Comparison of ENCODE assay signal across 22 mouse cellular contexts in the genomic region with DNA sequence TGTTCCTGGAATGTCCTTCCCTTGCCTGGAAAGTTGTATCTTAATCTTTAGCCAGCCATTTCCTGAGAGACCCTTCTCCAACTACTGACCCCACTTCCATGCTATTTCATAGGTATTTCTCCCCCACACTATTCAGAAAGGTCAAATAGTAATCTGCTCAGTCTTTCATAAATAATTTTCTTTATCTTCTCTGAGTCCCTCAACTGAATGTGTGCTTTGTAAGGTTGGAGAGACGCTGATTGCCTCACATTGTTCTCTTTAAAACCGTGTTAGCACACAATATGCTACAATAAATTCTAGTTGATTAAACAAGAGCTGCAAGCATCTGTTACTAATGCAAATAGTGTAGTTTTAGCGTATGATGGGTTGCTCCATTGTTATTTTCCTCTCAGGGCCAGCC.
DNase-seq lines count a peak whose midpoint lies in the region; ATAC-seq and TF ChIP-seq lines count a peak whose summit lies in the region.
"Had no signal": no experiment of that assay in that cellular context is flagged by ENCODE, and none has a peak within 500 bp of the region (broad histone marks: within the 10 kb centered on the region; RNA-seq: fewer than 3 reads in every experiment).

No protein-coding gene starts in this region.

- H3K9ac ChIP-seq in forebrain, postnatal 0 days: no peak overlapping the region
- H3K9ac ChIP-seq in kidney, embryonic 15.5 days: no peak overlapping the region
- H3K9ac ChIP-seq in neural tube, embryonic 11.5 days (ENCODE audit: low read length): no peak overlapping the region
- H3K9ac ChIP-seq: embryonic facial prominence, embryonic 12.5 days; limb, embryonic 13.5 days; liver, embryonic 14.5 days; lung, embryonic 15.5 days; neural tube, embryonic 13.5 days had no signal

- no peaks in the 10 kb centered on the region for H3K9me3 ChIP-seq in forebrain, embryonic 10.5 days
- no peaks in the 10 kb centered on the region for H3K9me3 ChIP-seq in forebrain, postnatal 0 days (ENCODE audit: low read length)
- no peaks in the 10 kb centered on the region for H3K9me3 ChIP-seq in kidney, embryonic 15.5 days (replicated peaks)
- no peaks in the 10 kb centered on the region for H3K9me3 ChIP-seq in neural tube, embryonic 11.5 days (ENCODE audit: control insufficient read depth, low read length)
- H3K9me3 ChIP-seq: embryonic facial prominence, embryonic 12.5 days; limb, embryonic 13.5 days; lung, embryonic 15.5 days; neural tube, embryonic 13.5 days had no signal

- H3K27ac ChIP-seq in forebrain, embryonic 10.5 days: peak overlapping the region; percentile 80
- no peak overlapping the region for H3K27ac ChIP-seq in forebrain, postnatal 0 days (ENCODE audit: low read depth, low read length)
- peak overlapping the region; percentile 86 for H3K27ac ChIP-seq in kidney, embryonic 15.5 days
- H3K27ac ChIP-seq in neural tube, embryonic 11.5 days (ENCODE audit: low read depth, low read length): peak overlapping the region; percentile 47; the same call in 1 of the 2 replicates
- H3K27ac ChIP-seq: embryonic facial prominence, embryonic 12.5 days; limb, embryonic 13.5 days; liver, embryonic 14.5 days; lung, embryonic 15.5 days; neural tube, embryonic 13.5 days; stomach, postnatal 0 days had no signal

- WGBS in forebrain, embryonic 10.5 days: 32% methylated on average over 3 of the region's 3 CpGs
- 16% methylated on average over 3 of the region's 3 CpGs for WGBS in forebrain, postnatal 0 days
- 70% methylated on average over 3 of the region's 3 CpGs for WGBS in kidney, embryonic 15.5 days
- 25% methylated on average over 3 of the region's 3 CpGs for WGBS in neural tube, embryonic 11.5 days

- no peaks in the 10 kb centered on the region for H3K36me3 ChIP-seq in forebrain, embryonic 10.5 days (replicated peaks)
- H3K36me3 ChIP-seq in forebrain, postnatal 0 days (ENCODE audit: insufficient read depth): no peaks in the 10 kb centered on the region
- no peaks in the 10 kb centered on the region for H3K36me3 ChIP-seq in kidney, embryonic 15.5 days
- H3K36me3 ChIP-seq in neural tube, embryonic 11.5 days (ENCODE audit: control insufficient read depth, insufficient read depth, low read length): no peaks in the 10 kb centered on the region
- H3K36me3 ChIP-seq: embryonic facial prominence, embryonic 12.5 days; limb, embryonic 13.5 days; lung, embryonic 15.5 days; neural tube, embryonic 13.5 days had no signal

- TF ChIP-seq CTCF in forebrain, postnatal 0 days (IDR thresholded peaks at IDR 0.05; ENCODE audit: low read depth): no peak

- no peak overlapping the region for H3K4me3 ChIP-seq in forebrain, embryonic 10.5 days
- no peak overlapping the region for H3K4me3 ChIP-seq in forebrain, postnatal 0 days (ENCODE audit: low read depth, low read length)
- H3K4me3 ChIP-seq in kidney, embryonic 15.5 days (replicated peaks): no peak overlapping the region
- H3K4me3 ChIP-seq in neural tube, embryonic 11.5 days (ENCODE audit: low read depth, low read length): no peak overlapping the region
- H3K4me3 ChIP-seq: embryonic facial prominence, embryonic 12.5 days; limb, embryonic 13.5 days; lung, embryonic 15.5 days; neural tube, embryonic 13.5 days had no signal

- DNase-seq in forebrain, embryonic 10.5 days (ENCODE audit: extremely low spot score, low spot score): no peak
- DNase-seq in forebrain, postnatal 0 days: no peak
- DNase-seq in kidney, adult 8-10 months: no peak
- DNase-seq in neural tube, embryonic 11.5 days (ENCODE audit: low spot score): no peak
- no peak for DNase-seq in neural tube, embryonic 10.5 days (ENCODE audit: extremely low spot score, low spot score)
- peak; percentile 65 for DNase-seq in retina, embryonic 14.5 days (ENCODE audit: low spot score)
- DNase-seq in spleen, adult 18-20 months: no peak
- DNase-seq: adrenal gland, postnatal 36 days; cerebellum, adult 9-10 months; gastrocnemius, postnatal 36 days; kidney, postnatal 4 days; lung, postnatal 4 days; thymus, adult 2 months; thymus, postnatal 4 days had no signal

- peaks cover 54% of the 10 kb centered on the region for H3K4me1 ChIP-seq in forebrain, embryonic 10.5 days
- H3K4me1 ChIP-seq in forebrain, postnatal 0 days (ENCODE audit: insufficient read depth): no peaks in the 10 kb centered on the region; the same call in 1 of the 2 replicates
- peaks cover 10% of the 10 kb centered on the region; the same call in 1 of the 2 replicates for H3K4me1 ChIP-seq in kidney, embryonic 15.5 days
- H3K4me1 ChIP-seq in neural tube, embryonic 11.5 days (ENCODE audit: control insufficient read depth, insufficient read depth, low read length): peaks cover 12% of the 10 kb centered on the region; the same call in 1 of the 2 replicates
- H3K4me1 ChIP-seq: embryonic facial prominence, embryonic 12.5 days; limb, embryonic 13.5 days; lung, embryonic 15.5 days had no signal

- no peak overlapping the region for H3K4me2 ChIP-seq in forebrain, postnatal 0 days (ENCODE audit: low read depth)
- no peak overlapping the region for H3K4me2 ChIP-seq in kidney, embryonic 15.5 days
- H3K4me2 ChIP-seq in neural tube, embryonic 11.5 days (ENCODE audit: low read depth): no peak overlapping the region
- H3K4me2 ChIP-seq: limb, embryonic 13.5 days; lung, embryonic 15.5 days had no signal

- no peak for ATAC-seq in forebrain, postnatal 0 days
- no peak for ATAC-seq in kidney, embryonic 15.5 days (replicated peaks; ENCODE audit: low FRiP score)
- peak; percentile 21 for ATAC-seq in neural tube, embryonic 11.5 days (ENCODE audit: insufficient read depth, low FRiP score, low TSS enrichment)
- ATAC-seq: intestine, postnatal 0 days had no signal

- peaks cover 27% of the 10 kb centered on the region for H3K27me3 ChIP-seq in forebrain, embryonic 10.5 days (ENCODE audit: poor library complexity, severe bottlenecking)
- no peaks in the 10 kb centered on the region for H3K27me3 ChIP-seq in forebrain, postnatal 0 days (ENCODE audit: insufficient read depth, low read length)
- no peaks in the 10 kb centered on the region for H3K27me3 ChIP-seq in kidney, embryonic 15.5 days
- H3K27me3 ChIP-seq in neural tube, embryonic 11.5 days (ENCODE audit: control insufficient read depth, insufficient read depth, low read length): no peaks in the 10 kb centered on the region
- H3K27me3 ChIP-seq: embryonic facial prominence, embryonic 12.5 days; limb, embryonic 13.5 days; lung, embryonic 15.5 days; neural tube, embryonic 13.5 days had no signal
